Mouse (Mus musculus) liver, adult 2 months (tissue): ENCODE results near the gene Wif1.

Source experiments
- CTCF ChIP-seq: fragments of 200-500 bp; IDR thresholded peaks from 2 replicates; pipeline ENCODE4 v1.5.1; 2011; ENCODE audit warnings: low read depth, low read length, control low read depth
- POLR2A ChIP-seq: fragments of 200-500 bp; IDR thresholded peaks from 2 replicates; pipeline ENCODE4 v1.6.1; 2011; ENCODE audit warnings: low read length, control low read depth; ENCODE audit not compliant: insufficient read depth; ENCODE audit errors: extremely low read depth

- TF ChIP-seq CTCF = no peak
- no peak for TF ChIP-seq POLR2A
Observed at GRCm38 (mm10) chr10:121067416-121067951, 33.7 kb downstream of the Wif1 start.
